Mouse (Mus musculus) stomach, postnatal 0 days (tissue): ENCODE measurements at regions not wholly inside any gene's neighbourhood (a gene's known extent, or its start where the extent isn't known, plus 50 kb on each side); places are given as distances from the start of the nearest gene placed in this dataset.
A peak's percentile ranks its signal among the peaks of the same experiment; 100 is the strongest.

Source experiments
- ATAC-seq: fragments of 200-750 bp; cut with Nextera tagmentation; 2 replicates; pipeline ENCODE4 v1.8.0; 2017; ENCODE audit not compliant: low FRiP score, low TSS enrichment
- DNase-seq: peaks from one replicate; pipeline ENCODE4 v3.0.0-alpha.2; 2016; ENCODE audit warnings: low spot score
- H3K27ac ChIP-seq: fragments of 300-500 bp; sonication (generic); replicated peaks from 2 replicates; pipeline ENCODE4 v1.5.1; 2014; ENCODE audit warnings: mild to moderate bottlenecking, control low read depth
- H3K27me3 ChIP-seq: fragments of 300-500 bp; sonication (generic); 2 replicates; pipeline ENCODE4 v1.6.1; 2014; ENCODE audit warnings: low read length; ENCODE audit not compliant: control insufficient read depth, insufficient read depth
- H3K36me3 ChIP-seq: fragments of 300-500 bp; sonication (generic); 2 replicates; pipeline ENCODE4 v1.6.1; 2014; ENCODE audit warnings: low read length, mixed read lengths; ENCODE audit not compliant: control insufficient read depth, insufficient read depth
- H3K4me1 ChIP-seq: fragments of 300-500 bp; sonication (generic); replicated peaks from 2 replicates; pipeline ENCODE4 v1.6.1; 2014; ENCODE audit warnings: antibody characterized with exemption; ENCODE audit not compliant: control insufficient read depth, insufficient read depth
- H3K4me2 ChIP-seq: fragments of 300-500 bp; sonication (generic); replicated peaks from 2 replicates; pipeline ENCODE4 v1.6.1; 2014; ENCODE audit warnings: low read depth, mild to moderate bottlenecking, control low read depth, moderate library complexity
- H3K4me3 ChIP-seq: fragments of 300-500 bp; sonication (generic); 2 replicates; pipeline ENCODE4 v1.5.1; 2014; ENCODE audit warnings: low read depth, low read length, control low read depth
- H3K9ac ChIP-seq: fragments of 300-500 bp; sonication (generic); 2 replicates; pipeline ENCODE4 v1.6.1; 2014; ENCODE audit warnings: mild to moderate bottlenecking, low read length, control low read depth, mixed read lengths
- H3K9me3 ChIP-seq: fragments of 300-500 bp; sonication (generic); 2 replicates; pipeline ENCODE4 v1.6.1; 2016; ENCODE audit warnings: low read length; ENCODE audit not compliant: control insufficient read depth
- CTCF ChIP-seq: IDR thresholded peaks from 2 replicates; pipeline ENCODE4 v1.5.1; 2016; ENCODE audit warnings: antibody characterized with exemption, low read depth, mild to moderate bottlenecking, moderate library complexity
- EP300 ChIP-seq: optimal IDR thresholded peaks from 2 replicates; pipeline ENCODE3; 2016; ENCODE audit warnings: antibody characterized with exemption
- WGBS: fragments of 180-500 bp; shearing (Covaris S2); extraction: QIAGEN DNeasy Blood & Tissue Kit; methylation state at CpG from one replicate; pipeline ENCODE4 v1.1.7; 2014; 5-methylcytosine and 5-hydroxymethylcytosine counted together

DNA sequence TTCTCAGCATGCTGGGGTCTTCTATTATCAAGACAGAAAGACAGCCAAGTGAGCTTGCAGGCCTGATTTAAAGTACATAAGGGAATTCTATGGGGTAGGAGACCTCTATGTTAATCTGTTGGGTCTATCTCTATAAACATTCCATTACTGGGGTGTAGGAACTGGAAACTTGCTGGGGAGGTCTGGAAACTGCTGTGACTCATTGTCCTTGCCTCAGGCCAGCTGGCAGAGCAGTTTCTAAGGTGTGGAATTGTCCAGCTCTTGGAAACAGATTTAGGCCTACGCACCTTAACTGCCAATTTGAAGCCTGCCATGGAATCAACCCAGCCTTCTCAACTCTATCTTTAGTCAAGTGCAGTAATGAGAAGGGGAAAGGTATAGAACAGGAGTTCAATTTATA is 559.1 kb upstream of the Fam98a start:
- Histone ChIP-seq H3K36me3 (no peaks in the 10 kb centered on the region), H3K9me3 (no peaks in the 10 kb centered on the region), H3K4me1 (no peaks in the 10 kb centered on the region), H3K9ac (no peak overlapping the region), H3K27ac (no peak overlapping the region), H3K4me3 (no peak overlapping the region), H3K27me3 (no peaks in the 10 kb centered on the region), H3K4me2 (no peak overlapping the region)
- TF ChIP-seq EP300 (no peak), CTCF (no peak)
- DNase-seq: no peak
- 95% methylated on average over 1 of the region's 1 CpGs for WGBS
- no peak for ATAC-seq

DNA sequence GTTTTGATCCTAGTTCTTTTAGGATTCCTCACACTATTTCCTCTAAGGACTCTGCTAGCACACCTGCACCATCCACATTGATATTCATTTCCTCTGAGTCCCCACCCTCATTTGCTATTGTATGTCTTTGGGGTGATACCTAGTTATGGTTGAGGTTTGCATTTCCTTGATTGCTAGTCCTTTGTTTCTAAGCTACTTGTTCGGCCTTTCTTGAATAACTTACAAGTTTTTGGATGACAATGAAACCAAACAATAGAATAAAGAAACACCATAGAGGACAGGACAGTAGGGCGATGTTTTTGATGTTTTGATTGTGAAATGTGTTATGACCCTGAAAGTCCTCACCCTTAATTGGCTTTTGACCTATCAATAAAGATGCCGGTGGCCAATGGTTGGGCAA is 531.8 kb upstream of the Fam98a start:
- DNase-seq: no peak
- 89% methylated on average over 3 of the region's 3 CpGs for WGBS
- Histone ChIP-seq H3K4me3 (no peak overlapping the region), H3K9me3 (no peaks in the 10 kb centered on the region), H3K4me1 (no peaks in the 10 kb centered on the region), H3K4me2 (no peak overlapping the region), H3K27me3 (no peaks in the 10 kb centered on the region), H3K9ac (no peak overlapping the region), H3K27ac (no peak overlapping the region), H3K36me3 (no peaks in the 10 kb centered on the region)
- ATAC-seq: no peak
- TF ChIP-seq CTCF: no peak
- TF ChIP-seq EP300: no peak

DNA sequence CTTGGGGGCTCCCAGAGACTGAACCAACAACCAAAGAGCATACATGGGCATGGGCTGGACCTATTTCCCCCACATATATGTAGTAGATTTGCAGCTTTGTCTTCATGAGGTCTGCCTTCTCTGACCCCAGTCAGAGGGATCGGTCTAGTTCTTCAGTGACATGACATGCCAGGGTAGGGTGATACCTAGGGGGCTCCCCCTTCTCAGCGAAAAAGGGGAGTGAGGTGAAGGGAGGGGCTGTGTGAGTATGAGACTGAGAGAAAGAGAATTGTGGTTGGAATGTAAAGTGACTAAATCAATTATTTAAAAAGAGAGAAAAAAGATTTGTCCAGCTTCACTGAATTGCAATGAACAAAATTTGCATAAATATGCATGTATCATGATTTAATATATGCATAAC is 530.0 kb upstream of the Fam98a start:
- DNase-seq: no peak
- Histone ChIP-seq H3K9ac (no peak overlapping the region), H3K4me3 (no peak overlapping the region), H3K36me3 (no peaks in the 10 kb centered on the region), H3K27ac (no peak overlapping the region), H3K4me1 (no peaks in the 10 kb centered on the region), H3K9me3 (no peaks in the 10 kb centered on the region), H3K4me2 (no peak overlapping the region), H3K27me3 (no peaks in the 10 kb centered on the region)
- no peak for TF ChIP-seq CTCF
- no peak for TF ChIP-seq EP300
- ATAC-seq: no peak
- 75% methylated on average over 2 of the region's 2 CpGs for WGBS

DNA sequence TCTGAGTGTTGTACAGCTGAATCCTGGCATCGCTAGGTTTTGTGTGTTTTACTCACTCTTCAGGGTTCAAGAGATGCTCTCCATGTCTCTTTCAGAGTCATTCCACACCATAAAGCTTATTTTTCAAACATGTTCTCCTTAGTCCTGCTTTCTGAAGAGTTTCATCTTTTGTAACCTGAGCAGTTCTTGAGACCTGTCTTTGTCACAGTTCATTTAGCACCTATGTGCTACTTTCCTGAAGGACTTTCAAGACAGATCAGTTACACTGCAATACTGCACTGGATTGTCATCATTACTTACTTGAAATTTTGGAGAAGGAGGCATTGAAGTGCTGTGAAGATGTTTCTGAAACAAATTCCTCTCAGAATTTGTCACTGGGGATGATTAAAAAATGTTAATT is 494.7 kb upstream of the Fam98a start:
- ATAC-seq: no peak
- no peak for DNase-seq
- TF ChIP-seq EP300 (no peak), CTCF (no peak)
- Histone ChIP-seq H3K4me3 (no peak overlapping the region), H3K4me1 (no peaks in the 10 kb centered on the region), H3K9ac (no peak overlapping the region), H3K27me3 (no peaks in the 10 kb centered on the region), H3K4me2 (no peak overlapping the region), H3K27ac (no peak overlapping the region), H3K9me3 (no peaks in the 10 kb centered on the region), H3K36me3 (no peaks in the 10 kb centered on the region)
- 90% methylated on average over 1 of the region's 1 CpGs for WGBS

DNA sequence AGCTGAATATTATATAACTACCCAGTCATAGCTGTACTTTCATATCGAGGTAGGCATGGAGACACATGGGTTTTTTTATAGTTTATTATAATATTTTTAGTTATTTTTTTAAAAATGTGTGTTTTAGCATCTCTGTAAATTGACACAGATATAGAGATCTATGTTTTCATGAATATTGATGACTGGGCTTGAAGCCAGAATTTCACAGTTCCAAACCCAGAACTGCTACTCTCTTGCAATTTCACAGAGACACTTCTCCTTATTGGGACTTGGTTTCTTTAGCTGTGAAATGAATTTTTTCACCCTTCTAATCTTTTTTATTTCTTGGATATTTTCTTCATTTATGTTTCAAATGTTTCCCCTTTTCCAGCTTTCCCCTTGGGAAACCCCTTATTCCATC is 481.0 kb upstream of the Fam98a start:
- TF ChIP-seq CTCF (no peak), EP300 (no peak)
- Histone ChIP-seq H3K4me3 (no peak overlapping the region), H3K27me3 (no peaks in the 10 kb centered on the region), H3K9ac (no peak overlapping the region), H3K4me2 (no peak overlapping the region), H3K9me3 (no peaks in the 10 kb centered on the region), H3K4me1 (no peaks in the 10 kb centered on the region), H3K27ac (no peak overlapping the region), H3K36me3 (no peaks in the 10 kb centered on the region)
- WGBS: 52% methylated on average over 1 of the region's 1 CpGs
- no peak for ATAC-seq
- no peak for DNase-seq

DNA sequence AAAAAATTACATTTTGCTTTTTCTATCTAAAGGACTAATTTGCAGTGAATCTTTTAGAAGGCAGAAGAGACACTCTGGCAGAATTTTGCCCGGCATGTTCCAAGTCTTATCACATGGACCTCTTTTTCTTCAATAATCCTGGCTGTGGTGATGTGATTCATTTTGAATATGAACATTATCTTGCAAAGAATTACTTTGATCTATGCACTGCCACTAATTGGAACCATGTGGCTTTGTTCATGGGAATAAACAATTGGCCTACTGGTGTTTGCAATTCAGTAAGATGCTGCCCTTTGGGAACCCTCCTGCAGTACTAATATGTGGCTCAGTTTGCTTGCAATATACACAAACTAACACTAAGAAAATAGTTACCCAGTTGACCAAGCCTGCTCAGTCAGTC is 456.3 kb upstream of the Fam98a start:
- no peaks in the 10 kb centered on the region for H3K9me3 ChIP-seq
- 88% methylated on average over 1 of the region's 1 CpGs for whole genome bisulfite sequencing
- H3K9ac ChIP-seq: no peak overlapping the region
- H3K4me1 ChIP-seq: no peaks in the 10 kb centered on the region
- H3K4me2 ChIP-seq: no peak overlapping the region
- H3K4me3 ChIP-seq: no peak overlapping the region
- H3K36me3 ChIP-seq: no peaks in the 10 kb centered on the region
- no peak for TF ChIP-seq CTCF
- TF ChIP-seq EP300: no peak
- H3K27me3 ChIP-seq: no peaks in the 10 kb centered on the region
- ATAC-seq: no peak
- no peak overlapping the region for H3K27ac ChIP-seq
- no peak for DNase-seq

DNA sequence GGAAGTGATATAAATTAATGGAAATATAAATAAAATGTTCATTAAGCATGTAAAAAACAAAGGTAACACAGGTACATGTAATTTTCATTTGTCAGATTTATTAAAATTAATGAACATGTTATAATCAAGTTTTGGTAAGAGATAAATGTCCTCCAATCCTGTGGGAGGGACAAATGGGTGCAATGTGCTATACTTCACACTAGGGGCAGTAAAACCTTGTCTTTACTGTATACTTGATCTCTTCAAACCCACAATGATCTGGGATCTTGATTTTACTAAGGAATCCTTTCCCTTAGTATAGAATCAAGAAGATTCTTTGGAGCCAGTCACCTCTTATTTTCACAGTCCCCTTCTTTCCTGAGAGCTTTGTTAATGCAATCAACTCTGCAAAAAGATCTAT is 451.1 kb upstream of the Fam98a start:
- no peak for TF ChIP-seq EP300
- TF ChIP-seq CTCF: peak; percentile 64
- H3K9ac ChIP-seq: no peak overlapping the region

More for the DNA sequence above, 451.1 kb upstream of the Fam98a start:
- Histone ChIP-seq H3K4me2 (no peak overlapping the region), H3K9me3 (no peaks in the 10 kb centered on the region), H3K27me3 (no peaks in the 10 kb centered on the region), H3K4me3 (no peak overlapping the region), H3K4me1 (no peaks in the 10 kb centered on the region), H3K36me3 (no peaks in the 10 kb centered on the region), H3K27ac (no peak overlapping the region)
- no peak for DNase-seq
- no peak for ATAC-seq
